In genomic region chr5:113945126-113945525, GRCm38 (mm10) we compare ENCODE assay signal across 10 mouse cellular contexts. TPM values are rescaled to one million over a fixed set of nuclear protein-coding genes. Genes with fewer than 3 reads are reported as not detected.
DNase-seq lines count a peak whose midpoint lies in the region; ATAC-seq lines count a peak whose summit lies in the region.
"Had no signal": no experiment of that assay in that cellular context is flagged by ENCODE, and none has a peak within 500 bp of the region (broad histone marks: within the 10 kb centered on the region; RNA-seq: fewer than 3 reads in every experiment).

No protein-coding gene starts in this region.

- peak; percentile 92 to 94 for ATAC-seq in hematopoietic stem cell, adult 5-6 weeks (replicated peaks in 1 of 2; ENCODE audit: insufficient read depth in 1 of 2, low FRiP score in 2 of 2, low TSS enrichment in 1 of 2, low read depth in 1 of 2, poor library complexity in 2 of 2, severe bottlenecking in 2 of 2)
- peak; percentile 92 for ATAC-seq in megakaryocyte progenitor cell, adult 5-6 weeks (replicated peaks; ENCODE audit: poor library complexity)
- ATAC-seq: forebrain, embryonic 14.5 days had no signal

- DNase-seq in layer of hippocampus, adult 11-12 months (ENCODE audit: low spot score): peak; percentile 55
- no peak for DNase-seq in layer of hippocampus, postnatal 25 days (ENCODE audit: extremely low spot score in 1 of 2, low spot score in 1 of 2)
- peak; percentile 79 for DNase-seq in Muller cell, postnatal 12 days (ENCODE audit: inconsistent ontology term)
- no peak for DNase-seq in thymus, postnatal 4 days
- no peak for DNase-seq in kidney, postnatal 14 days
- DNase-seq: midbrain, embryonic 14.5 days had no signal

RNA-seq across cellular contexts. Expression of gene Coro1c, which starts 36.6 kb away (rescaled TPM):
- total RNA-seq in layer of hippocampus, postnatal 25 days (2021): 10 to 100 TPM; 82.7 to 91.6 TPM
- 85.8 and 110 TPM in 2 replicates for total RNA-seq in hematopoietic stem cell, adult 5-6 weeks (2017)
- total RNA-seq in megakaryocyte progenitor cell, adult 5-6 weeks (2015): 59.7 and 63.9 TPM in 2 replicates
- total RNA-seq in megakaryocyte progenitor cell, adult 5-6 weeks (2017): 81.8 and 83.9 TPM in 2 replicates

RNA-seq across cellular contexts. Expression of gene Ssh1, which starts 48.6 kb away (rescaled TPM):
- total RNA-seq in layer of hippocampus, postnatal 25 days (2021): 10 to 100 TPM; 22.9 to 27.6 TPM
- total RNA-seq in hematopoietic stem cell, adult 5-6 weeks (2017): 4.4 and 12.4 TPM in 2 replicates
- total RNA-seq in megakaryocyte progenitor cell, adult 5-6 weeks (2015): 4.5 and 5.0 TPM in 2 replicates
- 3.3 and 4.2 TPM in 2 replicates for total RNA-seq in megakaryocyte progenitor cell, adult 5-6 weeks (2017)

RNA-seq across cellular contexts. Expression of gene Dao, which starts 58.4 kb away (rescaled TPM):
- total RNA-seq in layer of hippocampus, postnatal 25 days (2021): not detected
- total RNA-seq in hematopoietic stem cell, adult 5-6 weeks (2017): not detected in 2 replicates
- total RNA-seq in megakaryocyte progenitor cell, adult 5-6 weeks (2015): not detected in 2 replicates
- not detected in 2 replicates for total RNA-seq in megakaryocyte progenitor cell, adult 5-6 weeks (2017)
- total RNA-seq: heart, adult 2 months had no signal

Comparison
In these comparisons a context has a peak if more than half of its experiments do, and no peak if none do; other contexts are left out.
1. DNase-seq: peak in layer of hippocampus, adult 11-12 months (single experiment) and Muller cell, postnatal 12 days (single experiment); none in layer of hippocampus, postnatal 25 days (0 of 2), thymus, postnatal 4 days (single experiment) and kidney, postnatal 14 days (single experiment).